In genomic region chr4:47251069-47251468, GRCm38 (mm10) we compare ENCODE assay signal across 8 mouse cellular contexts. TPM values are rescaled to one million over a fixed set of nuclear protein-coding genes. Genes with fewer than 3 reads are reported as not detected.
DNase-seq lines count a peak whose midpoint lies in the region; ATAC-seq lines count a peak whose summit lies in the region.

No protein-coding gene starts in this region.

- H3K36me3 ChIP-seq in neural tube, embryonic 15.5 days: no peaks in the 10 kb centered on the region
- no peaks in the 10 kb centered on the region for H3K36me3 ChIP-seq in intestine, embryonic 16.5 days (ENCODE audit: control insufficient read depth, insufficient read depth, low read length)
- H3K36me3 ChIP-seq in limb, embryonic 11.5 days (ENCODE audit: control insufficient read depth, insufficient read depth, low read length): no peaks in the 10 kb centered on the region

- H3K9me3 ChIP-seq in neural tube, embryonic 15.5 days (replicated peaks): no peaks in the 10 kb centered on the region
- no peaks in the 10 kb centered on the region for H3K9me3 ChIP-seq in intestine, embryonic 16.5 days (ENCODE audit: control insufficient read depth, low read length)
- H3K9me3 ChIP-seq in limb, embryonic 11.5 days (ENCODE audit: control insufficient read depth, low read length): no peaks in the 10 kb centered on the region

- ATAC-seq in neural tube, embryonic 15.5 days (ENCODE audit: low FRiP score): no peak
- peak; percentile 64; the same call in 1 of the 2 replicates for ATAC-seq in intestine, embryonic 16.5 days
- no peak for ATAC-seq in limb, embryonic 11.5 days (ENCODE audit: insufficient number of reproducible peaks, low FRiP score, low TSS enrichment, low read depth)
- ATAC-seq in monocyte, adult 5-6 weeks (replicated peaks; ENCODE audit: insufficient number of reproducible peaks, low FRiP score, low TSS enrichment, poor library complexity, severe bottlenecking): peak; percentile 91

- H3K4me1 ChIP-seq in neural tube, embryonic 15.5 days: no peaks in the 10 kb centered on the region
- peaks cover 3% of the 10 kb centered on the region for H3K4me1 ChIP-seq in intestine, embryonic 16.5 days (ENCODE audit: control insufficient read depth, insufficient read depth, low read length)
- H3K4me1 ChIP-seq in limb, embryonic 11.5 days (ENCODE audit: control insufficient read depth, insufficient read depth, low read length): no peaks in the 10 kb centered on the region

- no peak overlapping the region for H3K4me2 ChIP-seq in neural tube, embryonic 15.5 days
- no peak overlapping the region for H3K4me2 ChIP-seq in intestine, embryonic 16.5 days (ENCODE audit: low read depth, low read length)
- no peak overlapping the region for H3K4me2 ChIP-seq in limb, embryonic 11.5 days (ENCODE audit: low read depth, severe bottlenecking)

- 57% methylated on average over 5 of the region's 5 CpGs for WGBS in neural tube, embryonic 15.5 days
- whole genome bisulfite sequencing in intestine, embryonic 16.5 days: 42% methylated on average over 5 of the region's 5 CpGs
- WGBS in limb, embryonic 11.5 days: 45% methylated on average over 5 of the region's 5 CpGs

- no peak overlapping the region for H3K4me3 ChIP-seq in neural tube, embryonic 15.5 days (replicated peaks)
- no peak overlapping the region for H3K4me3 ChIP-seq in intestine, embryonic 16.5 days (ENCODE audit: low read length)
- H3K4me3 ChIP-seq in limb, embryonic 11.5 days (ENCODE audit: low read depth, low read length): no peak overlapping the region

- no peak overlapping the region for H3K9ac ChIP-seq in neural tube, embryonic 15.5 days (replicated peaks)
- no peak overlapping the region for H3K9ac ChIP-seq in intestine, embryonic 16.5 days (ENCODE audit: low read depth, low read length)
- no peak overlapping the region for H3K9ac ChIP-seq in limb, embryonic 11.5 days (ENCODE audit: low read length)

- H3K27me3 ChIP-seq in neural tube, embryonic 15.5 days (replicated peaks): no peaks in the 10 kb centered on the region
- H3K27me3 ChIP-seq in intestine, embryonic 16.5 days (replicated peaks; ENCODE audit: control insufficient read depth, insufficient read depth, low read length): no peaks in the 10 kb centered on the region
- H3K27me3 ChIP-seq in limb, embryonic 11.5 days (ENCODE audit: control insufficient read depth, insufficient read depth, low read length): no peaks in the 10 kb centered on the region

- no peak overlapping the region for H3K27ac ChIP-seq in neural tube, embryonic 15.5 days (replicated peaks)
- no peak overlapping the region for H3K27ac ChIP-seq in intestine, embryonic 16.5 days (ENCODE audit: low read length)
- H3K27ac ChIP-seq in limb, embryonic 11.5 days (replicated peaks; ENCODE audit: low read depth, low read length): no peak overlapping the region

- peak; percentile 64 for DNase-seq in neural tube, embryonic 10.5 days (ENCODE audit: extremely low spot score, low spot score)
- peak; percentile 74 for DNase-seq in c-Kit-positive CD71-positive TER-119-negative erythroid progenitor cells, embryonic 14.5 days (ENCODE audit: low read depth)
- DNase-seq in forelimb bud, embryonic 11.5 days (ENCODE audit: low read depth, low spot score): peak; percentile 57
- DNase-seq in limb, embryonic 11.5 days (ENCODE audit: low spot score): peak; percentile 77
- DNase-seq in thymus, postnatal 0 days (ENCODE audit: low spot score): peak; percentile 91

RNA-seq across cellular contexts. Expression of gene Col15a1, which starts 43.1 kb away (rescaled TPM):
- 3.9 and 7.9 TPM in 2 replicates for polyA plus RNA-seq in neural tube, embryonic 15.5 days (2015; fragmentation: Nextera tagmentation; extraction: Ambion mirVana)
- 12.7 and 15.1 TPM in 2 replicates for polyA plus RNA-seq in intestine, embryonic 16.5 days (2015; fragmentation: Nextera tagmentation; extraction: Ambion mirVana)
- 8.6 and 8.7 TPM in 2 replicates for polyA plus RNA-seq in limb, embryonic 11.5 days (2014; fragmentation: Nextera tagmentation; extraction: Ambion mirVana)
- 0.38 to 6.7 TPM (median 0.39 TPM) in 3 replicates for total RNA-seq in monocyte, adult 5-6 weeks (2017)
- 14.5 and 16.7 TPM in 2 replicates for polyA plus RNA-seq in thymus, postnatal 0 days (2015; fragmentation: Nextera tagmentation; extraction: Ambion mirVana)

Comparison
In these comparisons a context has a peak if more than half of its experiments do, and no peak if none do; other contexts are left out.
1. ATAC-seq: peak in intestine, embryonic 16.5 days (single experiment) and monocyte, adult 5-6 weeks (single experiment); none in neural tube, embryonic 15.5 days (single experiment) and limb, embryonic 11.5 days (single experiment).
2. Peak in every context shown above with its lines, with median percentiles within 50 percentile points of each other: DNase-seq.